Mouse (Mus musculus): Measurements from ENCODE around the gene Cd5. TPM values are rescaled to one million over a fixed set of nuclear protein-coding genes. Genes with fewer than 3 reads are reported as not detected.

The Cd5 gene
- polyA plus RNA-seq, 1 experiment from 2014 or later: not detected

- Histone ChIP-seq H3K9me3 (no peaks in the 10 kb centered on the region), H3K27ac (no peak overlapping the region), H3K4me3 (no peak overlapping the region), H3K36me3 (replicated peaks) (peaks cover 48% of the 10 kb centered on the region), H3K4me1 (peaks cover 17% of the 10 kb centered on the region), H3K27me3 (ENCODE audit: poor library complexity, severe bottlenecking) (no peaks in the 10 kb centered on the region)
- no peak for DNase-seq (ENCODE audit: extremely low spot score, low spot score)
- WGBS: 84% methylated on average over 13 of the region's 13 CpGs
Observed at GRCm38 (mm10) chr19:10707087-10707875, 31.5 kb downstream of the Cd5 start.

GRCm38 (mm10) chr19:10703470-10703869 is 35.3 kb downstream of the Cd5 start:
- Histone ChIP-seq H3K9me3 (no peaks in the 10 kb centered on the region), H3K36me3 (replicated peaks) (peaks cover 23% of the 10 kb centered on the region), H3K27me3 (ENCODE audit: poor library complexity, severe bottlenecking) (no peaks in the 10 kb centered on the region), H3K4me1 (peaks cover 36% of the 10 kb centered on the region), H3K4me3 (no peak overlapping the region), H3K27ac (no peak overlapping the region)
- no peak for DNase-seq (ENCODE audit: extremely low spot score, low spot score)
- 96% methylated on average over 8 of the region's 8 CpGs for WGBS

GRCm38 (mm10) chr19:10702125-10702524 is 36.7 kb downstream of the Cd5 start:
- Histone ChIP-seq H3K36me3 (replicated peaks) (peaks cover 11% of the 10 kb centered on the region), H3K4me3 (no peak overlapping the region), H3K27me3 (ENCODE audit: poor library complexity, severe bottlenecking) (no peaks in the 10 kb centered on the region), H3K9me3 (no peaks in the 10 kb centered on the region), H3K4me1 (peaks cover 50% of the 10 kb centered on the region), H3K27ac (no peak overlapping the region)
- WGBS: 78% methylated on average over 8 of the region's 8 CpGs
- DNase-seq (ENCODE audit: extremely low spot score, low spot score): no peak

GRCm38 (mm10) chr19:10701013-10701726 is 37.6 kb downstream of the Cd5 start:
- Histone ChIP-seq H3K4me3 (no peak overlapping the region), H3K27me3 (ENCODE audit: poor library complexity, severe bottlenecking) (no peaks in the 10 kb centered on the region), H3K4me1 (peaks cover 54% of the 10 kb centered on the region), H3K36me3 (replicated peaks) (peaks cover 2% of the 10 kb centered on the region; the same call in 1 of the 2 replicates), H3K9me3 (no peaks in the 10 kb centered on the region), H3K27ac (no peak overlapping the region)
- DNase-seq (ENCODE audit: extremely low spot score, low spot score): no peak
- WGBS: 59% methylated on average over 6 of the region's 6 CpGs

- Histone ChIP-seq H3K27ac (0 out of 2 replicates have a peak overlapping the region, but pooled peaks have one; percentile 58), H3K27me3 (ENCODE audit: poor library complexity, severe bottlenecking) (no peaks in the 10 kb centered on the region), H3K4me3 (no peak overlapping the region), H3K4me1 (peaks cover 65% of the 10 kb centered on the region), H3K9me3 (no peaks in the 10 kb centered on the region), H3K36me3 (replicated peaks) (no peaks in the 10 kb centered on the region)
- WGBS: 80% methylated on average over 9 of the region's 9 CpGs
- DNase-seq (ENCODE audit: extremely low spot score, low spot score): no peak
Observed at GRCm38 (mm10) chr19:10699851-10700250, 39.0 kb downstream of the Cd5 start.

GRCm38 (mm10) chr19:10698131-10698991 is 40.4 kb downstream of the Cd5 start:
- no peak overlapping the region for H3K4me3 ChIP-seq
- peak overlapping the region; percentile 40 for H3K27ac ChIP-seq
- peaks cover 65% of the 10 kb centered on the region for H3K4me1 ChIP-seq
- no peaks in the 10 kb centered on the region for H3K36me3 ChIP-seq (replicated peaks)
- 80% methylated on average over 9 of the region's 9 CpGs for WGBS
- H3K9me3 ChIP-seq: no peaks in the 10 kb centered on the region
- DNase-seq (ENCODE audit: extremely low spot score, low spot score): no peak
- no peaks in the 10 kb centered on the region for H3K27me3 ChIP-seq (ENCODE audit: poor library complexity, severe bottlenecking)

GRCm38 (mm10) chr19:10695801-10696200 is 43.0 kb downstream of the Cd5 start:
- H3K27me3 ChIP-seq (ENCODE audit: poor library complexity, severe bottlenecking): no peaks in the 10 kb centered on the region
- no peaks in the 10 kb centered on the region for H3K36me3 ChIP-seq (replicated peaks)
- no peaks in the 10 kb centered on the region for H3K9me3 ChIP-seq
- peak overlapping the region; percentile 71 for H3K27ac ChIP-seq
- peaks cover 53% of the 10 kb centered on the region for H3K4me1 ChIP-seq
- H3K4me3 ChIP-seq: no peak overlapping the region
- DNase-seq (ENCODE audit: extremely low spot score, low spot score): no peak
- 33% methylated on average over 7 of the region's 7 CpGs for WGBS

GRCm38 (mm10) chr19:10693926-10694682 is 44.7 kb downstream of the Cd5 start:
- Histone ChIP-seq H3K4me1 (peaks cover 53% of the 10 kb centered on the region), H3K27ac (no peak overlapping the region), H3K27me3 (ENCODE audit: poor library complexity, severe bottlenecking) (no peaks in the 10 kb centered on the region), H3K4me3 (no peak overlapping the region), H3K9me3 (no peaks in the 10 kb centered on the region), H3K36me3 (replicated peaks) (no peaks in the 10 kb centered on the region)
- no peak for DNase-seq (ENCODE audit: extremely low spot score, low spot score)
- 91% methylated on average over 10 of the region's 10 CpGs for WGBS

- Histone ChIP-seq H3K4me3 (no peak overlapping the region), H3K4me1 (peaks cover 46% of the 10 kb centered on the region), H3K27me3 (ENCODE audit: poor library complexity, severe bottlenecking) (no peaks in the 10 kb centered on the region), H3K36me3 (replicated peaks) (no peaks in the 10 kb centered on the region), H3K9me3 (no peaks in the 10 kb centered on the region), H3K27ac (no peak overlapping the region)
- DNase-seq (ENCODE audit: extremely low spot score, low spot score): no peak
- 90% methylated on average over 4 of the region's 4 CpGs for WGBS
Observed at GRCm38 (mm10) chr19:10692361-10692760, 46.4 kb downstream of the Cd5 start.

GRCm38 (mm10) chr19:10691660-10692059 is 47.1 kb downstream of the Cd5 start:
- Histone ChIP-seq H3K9me3 (no peaks in the 10 kb centered on the region), H3K36me3 (replicated peaks) (no peaks in the 10 kb centered on the region), H3K27ac (no peak overlapping the region), H3K4me3 (no peak overlapping the region), H3K4me1 (peaks cover 42% of the 10 kb centered on the region), H3K27me3 (ENCODE audit: poor library complexity, severe bottlenecking) (no peaks in the 10 kb centered on the region)
- 73% methylated on average over 3 of the region's 3 CpGs for WGBS
- no peak for DNase-seq (ENCODE audit: extremely low spot score, low spot score)

GRCm38 (mm10) chr19:10691121-10691520 is 47.7 kb downstream of the Cd5 start:
- Histone ChIP-seq H3K27ac (no peak overlapping the region), H3K27me3 (ENCODE audit: poor library complexity, severe bottlenecking) (no peaks in the 10 kb centered on the region), H3K4me3 (no peak overlapping the region), H3K4me1 (peaks cover 39% of the 10 kb centered on the region), H3K36me3 (replicated peaks) (no peaks in the 10 kb centered on the region), H3K9me3 (no peaks in the 10 kb centered on the region)
- WGBS: 94% methylated on average over 4 of the region's 4 CpGs
- DNase-seq (ENCODE audit: extremely low spot score, low spot score): no peak

GRCm38 (mm10) chr19:10690336-10690735 is 48.5 kb downstream of the Cd5 start:
- Histone ChIP-seq H3K4me3 (peak overlapping the region; percentile 71; the same call in 1 of the 2 replicates), H3K9me3 (no peaks in the 10 kb centered on the region), H3K27ac (no peak overlapping the region), H3K36me3 (replicated peaks) (no peaks in the 10 kb centered on the region), H3K4me1 (peaks cover 31% of the 10 kb centered on the region), H3K27me3 (ENCODE audit: poor library complexity, severe bottlenecking) (no peaks in the 10 kb centered on the region)
- WGBS: 91% methylated on average over 3 of the region's 3 CpGs
- DNase-seq (ENCODE audit: extremely low spot score, low spot score): no peak
